Mouse (Mus musculus) hematopoietic stem cell, adult 5-6 weeks (primary cell): Measurements from ENCODE around the gene Tnfrsf4. TPM values are rescaled to one million over a fixed set of nuclear protein-coding genes. Genes with fewer than 3 reads are reported as not detected.

Source experiments
- ATAC-seq, 2 experiments: fragments of 125-278 bp in 1 of 2; replicated peaks in 1 of 2; 2 replicates each; pipeline ENCODE4 v1.8.0; 2016 to 2017; ENCODE audit warnings: inconsistent platforms in 2 of 2, mild to moderate bottlenecking in 2 of 2, moderate number of reproducible peaks in 2 of 2, low read depth in 1 of 2, moderate TSS enrichment in 1 of 2; ENCODE audit not compliant: low FRiP score in 2 of 2, poor library complexity in 2 of 2, severe bottlenecking in 2 of 2, insufficient read depth in 1 of 2, low TSS enrichment in 1 of 2
- total RNA-seq: library from RNA; stranded (forward); fragments of 172-1452, 232-1000 nt; gene quantifications from 2 replicates; pipeline ENCODE4 v1.2.3, GENCODE M21; 2017

The Tnfrsf4 gene
- total RNA-seq, 1 experiment from 2014 or later: 2.3 TPM

DNA sequence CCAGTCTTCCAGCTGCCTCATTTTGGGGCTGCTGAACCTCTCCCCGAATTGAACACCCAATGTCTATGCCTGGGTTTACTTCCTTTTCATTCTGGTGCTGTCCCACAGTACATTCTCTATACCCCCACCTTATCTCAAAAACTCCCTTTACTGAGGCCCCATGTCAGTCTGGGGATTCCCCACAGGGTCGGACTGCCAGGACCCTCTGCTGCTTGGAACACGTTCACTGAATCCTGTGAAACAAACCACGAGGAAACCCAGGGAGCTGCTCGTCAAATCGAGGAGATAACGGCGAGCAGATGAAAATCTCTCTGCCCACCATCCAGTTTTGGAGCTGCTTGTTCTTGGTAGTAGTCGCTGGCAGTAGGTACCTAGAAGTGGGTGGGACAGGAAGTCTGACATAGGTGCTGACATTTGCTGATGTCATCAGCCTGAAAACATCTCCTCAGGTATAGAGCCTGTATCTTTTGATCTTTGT lies 8.3 kb downstream of the Tnfrsf4 start:
- ATAC-seq: no peak

DNA sequence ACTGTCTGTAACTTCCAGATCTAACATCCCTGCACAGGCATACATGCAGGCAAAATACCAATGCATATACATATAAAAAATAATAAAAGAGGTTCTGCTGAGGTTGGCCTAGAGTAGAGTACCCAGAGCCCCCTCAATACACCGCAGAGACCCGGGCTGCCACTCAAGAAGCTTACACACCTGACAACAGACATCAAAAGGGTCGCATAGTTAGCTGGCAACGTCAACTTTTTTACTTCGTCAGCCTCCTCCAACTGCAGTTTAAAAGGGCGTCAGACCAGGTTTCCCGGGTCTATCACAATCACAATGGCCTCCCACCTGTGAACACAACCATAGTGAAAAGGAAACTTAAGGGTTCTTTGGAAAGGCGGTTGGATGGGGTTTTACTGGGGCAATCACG lies 9.9 kb downstream of the Tnfrsf4 start:
- ATAC-seq: no peak

DNA sequence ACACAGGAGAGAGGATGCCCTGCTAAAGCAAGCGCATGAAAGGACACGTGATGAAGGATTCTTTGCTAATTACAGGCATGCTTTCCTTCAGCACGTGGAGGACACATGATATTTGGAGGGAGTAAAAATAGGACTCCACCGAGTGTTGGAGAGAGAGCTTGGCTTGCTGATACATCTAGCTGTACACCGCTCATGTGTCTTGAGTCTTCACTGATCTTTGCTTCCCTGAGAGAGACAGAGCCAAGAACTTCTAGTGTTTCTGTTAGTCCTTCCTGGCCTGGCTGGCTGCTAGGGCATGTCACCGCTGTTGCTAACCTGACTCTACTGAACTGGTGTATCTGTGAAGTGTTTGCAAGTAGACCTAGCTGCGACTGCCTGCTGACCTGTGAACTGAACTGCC lies 10.5 kb downstream of the Tnfrsf4 start:
- ATAC-seq: no peak

GRCm38 (mm10) chr4:156026013-156026412 lies 12.4 kb downstream of the Tnfrsf4 start, which contains the start of gene Tnfrsf18:
Gene Tnfrsf18, plus strand, starts transcription at chr4:156026164.
- peak; percentile 68 to 81 for ATAC-seq

GRCm38 (mm10) chr4:156028580-156028979 lies 14.9 kb downstream of the Tnfrsf4 start:
- no peak for ATAC-seq

- no peak for ATAC-seq
Measured at GRCm38 (mm10) chr4:156030651-156031118, 17.0 kb downstream of the Tnfrsf4 start.

- no peak for ATAC-seq
Measured at GRCm38 (mm10) chr4:156031255-156031592, 17.6 kb downstream of the Tnfrsf4 start.

DNA sequence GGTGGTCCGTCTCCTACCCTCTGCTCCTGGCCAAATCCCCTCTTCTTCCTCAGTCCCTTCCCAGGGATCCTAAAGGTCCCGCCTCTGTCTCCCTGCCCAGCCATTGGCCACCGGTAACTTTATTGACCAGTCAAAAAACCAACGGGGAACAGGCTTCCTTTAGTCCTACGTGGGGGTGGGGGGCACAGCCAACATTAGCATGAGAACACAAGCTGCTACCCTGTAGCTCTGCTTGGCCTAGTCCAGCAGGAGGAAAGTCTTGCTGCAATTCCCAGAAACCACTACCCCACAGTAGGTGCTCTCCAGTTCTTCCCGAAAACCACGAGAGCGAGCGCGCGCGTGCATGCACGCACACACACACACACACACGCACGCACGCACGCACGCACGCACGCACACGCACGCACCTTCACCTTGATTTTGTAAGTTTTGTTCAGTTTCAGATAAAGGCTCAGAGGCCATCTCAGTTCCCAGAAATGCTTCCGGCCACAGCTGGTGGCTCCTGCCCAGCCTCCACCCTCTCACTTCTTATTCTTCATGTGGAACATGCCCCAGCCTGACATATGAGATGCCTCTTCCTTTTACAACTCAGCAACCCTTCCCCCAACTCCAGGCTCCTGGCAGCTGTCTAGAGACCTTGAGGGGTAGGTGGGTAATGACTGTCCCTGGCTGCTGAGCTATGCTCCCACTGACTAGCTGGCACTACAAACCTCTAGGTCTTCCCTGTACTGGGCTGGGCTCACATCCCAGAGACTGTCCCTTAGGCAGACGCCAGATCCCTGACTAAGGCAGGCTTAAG lies 18.1 kb downstream of the Tnfrsf4 start:
- ATAC-seq: peak; percentile 67 to 74

- ATAC-seq: no peak
Measured at GRCm38 (mm10) chr4:156032856-156033255, 19.2 kb downstream of the Tnfrsf4 start.

- peak; percentile 47 to 60; a peak in 2 of 4 replicates for ATAC-seq
Measured at GRCm38 (mm10) chr4:156033476-156034119, 20.0 kb downstream of the Tnfrsf4 start.

DNA sequence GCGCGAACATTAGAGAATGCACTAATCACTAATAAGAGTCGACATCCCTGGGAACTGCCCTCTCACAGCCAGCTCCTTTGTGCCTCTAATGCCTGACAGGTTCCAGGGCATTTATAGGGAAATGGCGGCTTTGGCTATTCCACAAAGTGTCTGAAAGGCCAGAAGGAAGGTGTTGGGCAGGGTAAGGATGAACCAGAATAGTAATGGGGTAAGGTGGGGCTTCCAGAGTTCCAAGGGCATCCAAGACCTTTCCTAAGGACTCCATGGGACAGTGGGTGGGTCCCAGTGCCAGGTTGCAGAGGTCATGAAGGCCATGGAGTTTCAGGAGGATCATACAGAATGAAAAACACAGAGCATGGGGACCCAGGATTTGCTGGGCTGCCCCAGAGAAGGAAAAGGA lies 20.7 kb downstream of the Tnfrsf4 start:
- ATAC-seq: no peak

DNA sequence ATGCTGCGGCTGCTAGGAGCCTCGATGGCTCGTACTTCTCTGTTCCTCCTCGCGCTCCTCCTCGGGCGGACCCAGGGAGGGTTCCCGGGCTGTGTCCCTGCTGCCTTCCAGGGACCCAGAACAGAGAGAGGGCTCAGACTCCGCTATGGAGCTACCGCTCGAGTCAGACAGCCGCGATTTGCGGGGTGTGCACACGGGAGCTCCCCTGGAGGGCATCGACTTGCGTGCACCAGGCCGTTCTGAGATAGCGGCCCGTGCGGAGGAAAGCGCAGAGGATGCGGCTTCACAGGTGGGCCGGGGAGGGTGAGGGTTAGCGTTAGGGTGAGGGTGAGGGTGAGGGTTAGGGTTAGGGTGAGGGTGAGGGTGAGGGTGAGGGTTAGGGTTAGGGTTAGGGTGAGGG lies 21.3 kb downstream of the Tnfrsf4 start:
- ATAC-seq: 0 out of 4 replicates have a peak, but pooled peaks of 1 of the 2 experiments have one; percentile 2

- ATAC-seq: no peak
Measured at GRCm38 (mm10) chr4:156044754-156045153, 31.1 kb downstream of the Tnfrsf4 start.

GRCm38 (mm10) chr4:156049779-156050178 lies 36.1 kb downstream of the Tnfrsf4 start:
- no peak; a peak in 1 of 4 replicates for ATAC-seq

DNA sequence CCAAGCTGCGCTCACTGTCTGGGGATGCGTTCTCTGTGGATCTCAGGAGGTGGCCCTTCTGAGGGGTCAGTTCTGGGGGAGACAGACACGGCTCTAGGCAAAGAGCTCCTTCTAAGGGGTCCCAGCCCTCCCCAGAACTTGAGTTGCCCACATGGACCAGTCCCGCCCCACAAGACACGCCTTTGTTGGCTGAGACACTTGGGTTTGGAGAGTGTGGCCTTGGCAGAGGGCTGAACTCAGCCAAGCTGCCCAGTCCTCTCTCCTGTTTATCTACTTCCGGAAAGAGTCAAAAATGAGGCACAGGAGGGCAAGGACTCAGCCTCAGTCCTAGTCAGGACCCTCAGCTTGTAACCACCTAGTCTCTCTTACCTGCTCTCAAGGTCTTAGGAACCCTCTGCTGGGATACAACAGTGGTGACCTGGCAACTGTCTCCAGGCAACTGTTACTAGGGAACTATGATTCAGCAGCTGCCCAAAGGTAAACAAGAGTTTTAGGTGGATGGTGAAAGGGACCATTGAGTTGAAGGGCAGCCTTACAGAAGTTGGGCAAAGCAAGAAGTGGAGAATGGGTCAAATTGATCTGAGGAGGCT lies 36.8 kb downstream of the Tnfrsf4 start:
- ATAC-seq: peak; percentile 42 to 44; a peak in 2 of 4 replicates

GRCm38 (mm10) chr4:156053113-156053512 lies 39.5 kb downstream of the Tnfrsf4 start:
- ATAC-seq: no peak

- ATAC-seq: no peak
Measured at GRCm38 (mm10) chr4:156054130-156054529, 40.5 kb downstream of the Tnfrsf4 start.

- ATAC-seq: no peak
Measured at GRCm38 (mm10) chr4:156054606-156055005, 41.0 kb downstream of the Tnfrsf4 start.
